Mouse (Mus musculus) gastrocnemius, adult 2 months (tissue): Measurements from ENCODE around the gene D230025D16Rik. TPM values are rescaled to one million over a fixed set of nuclear protein-coding genes. Genes with fewer than 3 reads are reported as not detected.
A peak's percentile ranks its signal among the peaks of the same experiment; 100 is the strongest.
"Not testable (repeated sequence)": the region's sequence is repeated elsewhere in the genome, so short reads cannot be mapped to it uniquely, and the experiment has no call there.

Experiments used
- DNase-seq: peaks from one replicate; pipeline ENCODE4 v3.0.0; 2022
- H3K27ac ChIP-seq: fragments of 200-600 bp; 2 replicates; pipeline ENCODE4 v1.8.1; 2022; ENCODE audit warnings: mild to moderate bottlenecking
- H3K4me3 ChIP-seq: fragments of 200-600 bp; 2 replicates; pipeline ENCODE4 v1.8.1; 2022; ENCODE audit warnings: mild to moderate bottlenecking, moderate library complexity
- CTCF ChIP-seq: fragments of 200-600 bp; IDR thresholded peaks from 2 replicates; pipeline ENCODE4 v1.8.1; 2022; ENCODE audit warnings: antibody characterized with exemption, mild to moderate bottlenecking, moderate library complexity
- intact Hi-C: fragments of 180-260 bp; cut with DNase I; formaldehyde crosslinking; loops from one replicate; pipeline ENCODE4 v1.15.1; 2025
- total RNA-seq, 2 experiments: library from RNA; stranded (reverse); gene quantifications; 2 replicates each; pipeline ENCODE4 v1.2.3; 2021

The D230025D16Rik gene
- total RNA-seq, 2 experiments from 2014 or later: 28.1 to 33.1 TPM

GRCm38 (mm10) chr8:105291802-105292201, 66.9 kb downstream of the D230025D16Rik start:
- H3K27ac ChIP-seq, intact Hi-C loops, H3K4me3 ChIP-seq, DNase-seq: not testable (repeated sequence)
- TF ChIP-seq CTCF: peak; percentile 20; the same call in 1 of the 2 replicates

GRCm38 (mm10) chr8:105292471-105292870, 67.5 kb downstream of the D230025D16Rik start:
- no peak for TF ChIP-seq CTCF
- DNase-seq: no peak
- Histone ChIP-seq H3K27ac (no peak overlapping the region), H3K4me3 (no peak overlapping the region)
- intact Hi-C loops: no loop called here

- no peak overlapping the region for H3K4me3 ChIP-seq
- H3K27ac ChIP-seq: no peak overlapping the region
- no peak for DNase-seq
- TF ChIP-seq CTCF: no peak
- intact Hi-C loops: no loop called here
Measured at GRCm38 (mm10) chr8:105293405-105293804, 68.5 kb downstream of the D230025D16Rik start.

- intact Hi-C loops: no loop called here
- peak overlapping the region; percentile 61 for H3K4me3 ChIP-seq
- TF ChIP-seq CTCF: no peak
- peak overlapping the region; percentile 91; the same call in 1 of the 2 replicates for H3K27ac ChIP-seq
- DNase-seq: no peak
Measured at GRCm38 (mm10) chr8:105294776-105295175, 69.8 kb downstream of the D230025D16Rik start.

GRCm38 (mm10) chr8:105295256-105295655, 70.3 kb downstream of the D230025D16Rik start:
- H3K27ac ChIP-seq: peak overlapping the region; percentile 91
- TF ChIP-seq CTCF: no peak
- intact Hi-C loops: no loop called here
- H3K4me3 ChIP-seq: peak overlapping the region; percentile 61
- DNase-seq: no peak

GRCm38 (mm10) chr8:105295895-105296573, 71.1 kb downstream of the D230025D16Rik start, which contains the start of gene Exoc3l:
Gene Exoc3l, minus strand, starts transcription at chr8:105296101.
- no peak for TF ChIP-seq CTCF
- H3K27ac ChIP-seq: peak within 1 kb of the TSS; percentile 91
- peak within 1 kb of the TSS; percentile 99 for H3K4me3 ChIP-seq
- DNase-seq: no peak
- intact Hi-C loops: no loop called here

GRCm38 (mm10) chr8:105297511-105298192, 72.7 kb downstream of the D230025D16Rik start, which contains the start of gene E2f4:
Gene E2f4, plus strand, starts transcription at chr8:105297663.
- peak; percentile 96 for DNase-seq
- intact Hi-C loops: loop anchor here (2.0 kb wide), 1 partner anchor 29 kb away; the partner anchor contains the start of genes Lrrc29 and Tmem208
- TF ChIP-seq CTCF: 0 out of 2 replicates have a peak, but pooled peaks have one; percentile 3
- Histone ChIP-seq H3K4me3 (peak within 1 kb of the TSS; percentile 99), H3K27ac (peak within 1 kb of the TSS; percentile 91)

GRCm38 (mm10) chr8:105298351-105299252, 73.7 kb downstream of the D230025D16Rik start:
- Histone ChIP-seq H3K4me3 (peak overlapping the region; percentile 99), H3K27ac (peak overlapping the region; percentile 91)
- DNase-seq: peak; percentile 31
- intact Hi-C loops: loop anchor here (2.0 kb wide), 1 partner anchor 28 kb away; the partner anchor contains the start of genes Lrrc29 and Tmem208
- TF ChIP-seq CTCF: no peak

- no peak overlapping the region for H3K4me3 ChIP-seq
- intact Hi-C loops: loop anchor here (2.0 kb wide), 1 partner anchor 27 kb away; the partner anchor contains the start of genes Lrrc29 and Tmem208
- no peak for TF ChIP-seq CTCF
- no peak overlapping the region for H3K27ac ChIP-seq
- peak; percentile 27 for DNase-seq
Measured at GRCm38 (mm10) chr8:105299962-105300361, 75.0 kb downstream of the D230025D16Rik start.

Other genes with a start within 250 kb of the D230025D16Rik start
- not detected for gene Ces2h, start 224.3 kb upstream of the D230025D16Rik start, total RNA-seq
- not detected for gene Ces3a, start 176.5 kb upstream of the D230025D16Rik start, total RNA-seq
- gene Ces3b, start 141.4 kb upstream of the D230025D16Rik start, total RNA-seq: not detected
- gene Ces4a, start 93.3 kb upstream of the D230025D16Rik start, total RNA-seq: not detected
- 10 to 100 TPM; 58.9 to 76.8 TPM for gene Cbfb, start 54.5 kb upstream of the D230025D16Rik start, total RNA-seq
- 1 to 10 TPM; 1.8 to 3.5 TPM for gene B3gnt9, start 30.0 kb downstream of the D230025D16Rik start, total RNA-seq
- gene Tradd, start 39.5 kb downstream of the D230025D16Rik start, total RNA-seq: 1 to 10 TPM; 2.4 to 2.9 TPM
- 1 to 10 TPM; 1.0 to 1.1 TPM for gene Fbxl8, start 39.5 kb downstream of the D230025D16Rik start, total RNA-seq
- gene Hsf4, start 44.7 kb downstream of the D230025D16Rik start, total RNA-seq: 1 to 10 TPM; 6.1 to 8.4 TPM
- 10 to 100 TPM; 27.9 to 32.4 TPM for gene Nol3, start 51.0 kb downstream of the D230025D16Rik start, total RNA-seq
- gene 4931428F04Rik, start 64.7 kb downstream of the D230025D16Rik start, total RNA-seq: under 1 TPM; 0.33 to 0.98 TPM
- gene Exoc3l, start 71.0 kb downstream of the D230025D16Rik start, total RNA-seq: 1 to 10 TPM in 1 of 2 experiments, under 1 TPM in 1; 0.84 to 2.3 TPM
- gene E2f4, start 72.5 kb downstream of the D230025D16Rik start, total RNA-seq: 10 to 100 TPM; 26.8 to 29.7 TPM
- gene Elmo3, start 80.5 kb downstream of the D230025D16Rik start, total RNA-seq: 1 to 10 TPM; 1.2 to 1.6 TPM
- 1 to 10 TPM in 1 of 2 experiments, under 1 TPM in 1; 0.99 to 1.3 TPM for gene Lrrc29, start 101.1 kb downstream of the D230025D16Rik start, total RNA-seq
- 10 to 100 TPM; 20.1 to 24.6 TPM for gene Tmem208, start 101.2 kb downstream of the D230025D16Rik start, total RNA-seq
- 10 to 100 TPM; 17.5 to 23.4 TPM for gene Fhod1, start 122.8 kb downstream of the D230025D16Rik start, total RNA-seq
- under 1 TPM; 0.45 to 0.92 TPM for gene Slc9a5, start 123.7 kb downstream of the D230025D16Rik start, total RNA-seq
- gene Plekhg4, start 148.1 kb downstream of the D230025D16Rik start, total RNA-seq: not detected
- gene Kctd19, start 188.4 kb downstream of the D230025D16Rik start, total RNA-seq: under 1 TPM in 1 of 2 experiments, not detected in 1; 0.23 TPM
- under 1 TPM; 0.64 to 0.73 TPM for gene Lrrc36, start 188.4 kb downstream of the D230025D16Rik start, total RNA-seq
- 10 to 100 TPM; 52.8 to 53.4 TPM for gene Tppp3, start 246.4 kb downstream of the D230025D16Rik start, total RNA-seq